Mouse (Mus musculus): ENCODE data around the gene Lgsn. TPM values are rescaled to one million over a fixed set of nuclear protein-coding genes. Genes with fewer than 3 reads are reported as not detected.

The Lgsn gene
- polyA plus RNA-seq (2012), result not detected in 2 replicates

DNA sequence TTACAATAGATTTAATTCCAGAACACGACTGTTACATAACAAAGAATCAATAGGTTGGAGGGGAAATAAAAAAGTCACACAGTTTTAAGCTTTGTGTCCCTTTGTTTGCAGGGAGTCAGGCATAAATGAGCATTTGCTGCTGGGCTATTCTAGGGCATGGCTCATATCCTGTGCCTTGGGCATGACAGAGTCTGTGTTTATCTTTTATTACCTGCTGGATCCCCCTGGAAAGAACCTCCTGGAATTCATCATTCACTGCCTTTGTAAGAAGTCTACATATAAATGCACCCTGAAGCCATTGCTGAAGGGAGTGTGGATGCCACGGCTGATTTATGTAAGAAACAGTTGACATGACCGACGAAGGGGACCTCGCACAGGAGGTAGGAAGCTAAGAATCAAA, at the start of gene Lgsn:
Lgsn (plus strand) TSS at position 301 of the 400 bp plus-strand sequence.
- no peak for TF ChIP-seq GATA1 (IDR thresholded peaks at IDR 0.05; ENCODE audit: low read length)

- TF ChIP-seq GATA1 (IDR thresholded peaks at IDR 0.05; ENCODE audit: low read length), result no peak
Observed at GRCm38 (mm10) chr1:31138387-31138786, 37.8 kb upstream of the Lgsn start.

DNA sequence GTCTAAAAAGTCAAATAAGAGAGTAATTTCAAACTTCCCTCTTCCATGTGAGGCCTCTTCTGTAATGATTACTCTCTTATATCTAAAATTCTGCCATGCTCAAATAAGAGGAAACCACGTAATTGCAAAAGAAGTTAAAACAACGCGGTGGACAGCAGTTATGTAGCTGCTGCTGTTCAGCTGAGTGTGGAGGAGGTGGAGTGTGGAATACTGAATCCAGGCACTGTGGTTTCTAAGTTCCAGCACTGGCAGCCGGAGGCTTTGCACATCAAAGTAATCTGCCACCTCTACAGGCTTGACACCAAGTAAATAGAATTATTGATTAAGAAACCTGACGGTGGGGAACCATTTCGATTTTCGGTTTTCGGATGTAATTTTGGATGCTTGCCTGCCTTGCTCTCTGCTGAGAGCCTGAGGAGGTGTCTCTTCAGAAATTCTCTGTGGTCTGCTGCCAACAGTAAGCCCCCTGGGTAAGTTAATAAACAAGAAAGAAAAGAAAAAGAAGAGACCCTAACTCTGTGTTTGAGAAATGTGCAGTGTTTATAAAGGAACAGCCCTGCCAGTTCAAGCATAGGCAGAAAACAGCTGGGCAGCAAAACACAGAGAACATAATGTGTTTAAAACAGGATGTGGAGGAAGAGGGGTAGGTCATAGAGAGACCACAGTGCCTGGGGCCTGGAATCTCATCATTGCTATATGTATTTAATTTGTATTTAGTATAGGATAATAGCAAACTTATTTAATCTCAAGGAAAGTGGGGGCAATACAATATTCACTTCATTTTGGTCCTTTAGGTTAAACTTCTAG, 33.7 kb upstream of the Lgsn start:
- TF ChIP-seq GATA1 (IDR thresholded peaks at IDR 0.05; ENCODE audit: low read length), result no peak

GRCm38 (mm10) chr1:31143571-31143970, 32.6 kb upstream of the Lgsn start:
- no peak for TF ChIP-seq GATA1 (IDR thresholded peaks at IDR 0.05; ENCODE audit: low read length)

DNA sequence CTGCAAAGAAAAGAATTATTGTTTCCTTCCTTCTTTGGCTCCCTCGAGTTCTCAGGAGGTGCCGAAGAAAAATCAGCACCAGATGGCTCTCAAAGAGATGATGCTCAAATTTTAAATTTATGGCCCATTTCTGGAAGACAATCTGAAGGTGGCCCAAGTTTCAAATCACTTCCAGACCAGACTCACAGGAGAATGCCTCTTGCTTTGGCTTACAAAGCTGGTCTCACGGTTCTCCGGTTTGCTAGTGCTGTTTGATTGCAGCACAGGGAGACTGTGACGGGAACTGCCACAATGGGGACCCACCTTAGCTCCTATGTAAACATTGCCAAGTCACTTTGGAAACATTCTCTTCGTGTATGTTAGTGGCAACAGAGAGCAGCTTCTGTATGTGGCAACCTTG, 26.5 kb upstream of the Lgsn start:
- TF ChIP-seq GATA1 (IDR thresholded peaks at IDR 0.05; ENCODE audit: low read length), result no peak

GRCm38 (mm10) chr1:31150546-31150945, 25.7 kb upstream of the Lgsn start:
- no peak for TF ChIP-seq GATA1 (IDR thresholded peaks at IDR 0.05; ENCODE audit: low read length)

DNA sequence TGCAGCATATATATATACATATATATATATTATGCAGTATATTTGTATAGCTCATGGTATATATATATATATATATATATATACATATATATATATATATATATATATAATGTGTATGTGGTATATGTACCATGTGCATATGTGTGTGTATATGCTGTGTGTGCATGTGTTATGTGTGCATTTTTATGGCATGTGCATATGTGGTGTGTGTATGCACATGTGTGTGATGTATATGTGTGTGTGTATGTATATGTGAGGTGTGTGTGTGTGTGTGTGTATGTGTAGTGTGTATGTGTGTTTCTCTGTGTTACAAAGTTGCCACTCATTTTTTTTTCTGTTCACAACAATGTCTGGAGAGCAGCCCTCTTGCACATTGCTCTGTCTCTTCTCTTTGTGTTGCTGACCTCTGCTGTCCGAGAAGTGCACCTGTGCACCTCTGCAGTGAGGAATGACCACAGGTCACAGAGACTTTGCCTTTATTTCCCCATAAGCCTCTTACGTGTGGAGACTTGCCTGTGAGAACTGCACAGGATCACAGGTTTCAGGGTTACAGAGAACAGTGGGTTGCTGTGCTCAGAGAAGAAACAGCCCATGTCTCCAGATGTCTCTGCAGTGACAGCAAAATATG, 23.3 kb upstream of the Lgsn start:
- no peak for TF ChIP-seq GATA1 (IDR thresholded peaks at IDR 0.05; ENCODE audit: low read length)

DNA sequence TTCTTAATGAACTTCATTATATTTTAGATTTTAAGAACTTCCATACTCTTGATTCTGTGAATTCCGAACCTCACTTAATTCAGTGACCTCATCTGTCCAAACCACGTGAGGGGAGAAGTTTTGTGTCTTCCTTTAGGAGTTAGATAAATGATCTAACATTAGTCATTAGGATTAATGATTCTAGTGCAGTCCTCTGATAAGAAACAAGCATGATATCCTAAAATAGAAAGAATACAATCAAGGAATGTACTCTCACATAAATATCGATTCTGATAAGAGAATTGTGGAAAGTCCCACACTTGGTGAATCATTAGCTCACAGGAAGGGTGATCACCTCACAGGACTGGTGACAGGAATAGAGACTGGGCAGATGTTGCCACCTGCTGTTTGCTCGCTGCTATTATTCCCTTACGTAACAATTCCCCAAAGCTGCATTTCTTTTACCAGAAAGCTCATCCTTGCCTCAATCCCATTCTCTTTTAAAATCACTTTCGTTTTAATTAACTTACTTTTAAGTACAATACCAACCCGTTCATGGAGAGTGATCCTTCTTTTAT, 22.3 kb upstream of the Lgsn start:
- no peak for TF ChIP-seq GATA1 (IDR thresholded peaks at IDR 0.05; ENCODE audit: low read length)

DNA sequence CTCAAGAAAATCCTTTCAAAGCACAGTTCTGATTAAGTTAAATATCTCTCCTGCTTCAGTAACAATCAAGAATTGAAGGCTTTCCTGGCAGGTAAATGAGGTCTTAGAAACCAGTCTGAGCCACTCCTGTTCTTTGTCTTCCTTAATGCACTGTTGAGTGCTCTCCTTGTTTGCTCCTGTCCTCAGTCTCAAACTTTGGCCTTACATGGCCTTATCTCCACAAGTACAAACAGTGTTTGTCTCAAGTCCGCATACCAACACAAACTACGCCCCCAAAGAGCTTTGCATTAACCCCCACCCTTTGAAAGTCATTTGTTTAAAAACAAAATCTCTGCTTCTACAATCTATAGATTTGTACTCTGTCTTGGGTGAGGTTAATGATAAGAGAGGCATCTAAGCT, 20.0 kb upstream of the Lgsn start:
- TF ChIP-seq GATA1 (IDR thresholded peaks at IDR 0.05; ENCODE audit: low read length), result no peak

GRCm38 (mm10) chr1:31156884-31157283, 19.3 kb upstream of the Lgsn start:
- no peak for TF ChIP-seq GATA1 (IDR thresholded peaks at IDR 0.05; ENCODE audit: low read length)

- no peak for TF ChIP-seq GATA1 (IDR thresholded peaks at IDR 0.05; ENCODE audit: low read length)
Observed at GRCm38 (mm10) chr1:31164527-31165189, 11.5 kb upstream of the Lgsn start.

GRCm38 (mm10) chr1:31165326-31166121, 10.7 kb upstream of the Lgsn start:
- TF ChIP-seq GATA1 (IDR thresholded peaks at IDR 0.05; ENCODE audit: low read length), result no peak

DNA sequence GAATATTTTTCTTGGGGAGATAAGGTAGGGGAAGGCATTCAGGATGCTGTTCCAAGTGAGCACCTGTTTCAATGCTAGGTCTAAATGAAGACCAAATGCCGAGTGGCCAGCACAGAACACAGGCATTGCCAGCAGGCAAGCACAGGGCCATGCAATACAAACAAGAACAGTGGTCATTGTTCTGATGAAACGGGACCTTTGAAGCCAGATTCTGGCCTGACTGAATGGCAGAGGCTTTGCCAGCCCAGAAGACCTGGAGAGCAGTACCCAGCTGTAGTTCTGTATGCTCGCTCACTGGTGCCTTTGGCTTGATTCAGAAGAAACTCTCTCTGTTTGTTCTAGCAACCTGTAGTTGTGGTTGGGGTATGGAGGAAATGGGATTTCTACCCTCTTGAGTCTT, 800 bp upstream of the Lgsn start:
- no peak for TF ChIP-seq GATA1 (IDR thresholded peaks at IDR 0.05; ENCODE audit: low read length)

DNA sequence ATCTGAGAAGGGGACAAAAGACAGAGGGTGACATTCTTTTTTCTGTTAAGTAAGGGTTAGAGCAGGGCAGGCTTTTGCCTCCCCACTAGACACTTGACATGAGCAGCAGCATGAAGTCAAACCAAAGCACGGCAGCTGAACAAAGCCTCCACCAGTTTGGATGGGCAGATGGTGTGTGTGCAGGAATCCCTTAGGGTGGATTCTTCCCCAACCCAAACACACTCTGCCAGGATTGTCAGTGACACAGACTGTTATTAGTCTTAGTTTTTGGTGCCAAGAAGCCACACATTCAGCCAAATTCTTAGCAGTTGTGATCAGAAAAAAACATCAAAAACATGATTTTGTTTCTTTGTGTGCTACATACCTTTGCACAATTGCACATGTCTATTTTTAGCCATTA, 2.1 kb downstream of the Lgsn start:
- no peak for TF ChIP-seq GATA1 (IDR thresholded peaks at IDR 0.05; ENCODE audit: low read length)

DNA sequence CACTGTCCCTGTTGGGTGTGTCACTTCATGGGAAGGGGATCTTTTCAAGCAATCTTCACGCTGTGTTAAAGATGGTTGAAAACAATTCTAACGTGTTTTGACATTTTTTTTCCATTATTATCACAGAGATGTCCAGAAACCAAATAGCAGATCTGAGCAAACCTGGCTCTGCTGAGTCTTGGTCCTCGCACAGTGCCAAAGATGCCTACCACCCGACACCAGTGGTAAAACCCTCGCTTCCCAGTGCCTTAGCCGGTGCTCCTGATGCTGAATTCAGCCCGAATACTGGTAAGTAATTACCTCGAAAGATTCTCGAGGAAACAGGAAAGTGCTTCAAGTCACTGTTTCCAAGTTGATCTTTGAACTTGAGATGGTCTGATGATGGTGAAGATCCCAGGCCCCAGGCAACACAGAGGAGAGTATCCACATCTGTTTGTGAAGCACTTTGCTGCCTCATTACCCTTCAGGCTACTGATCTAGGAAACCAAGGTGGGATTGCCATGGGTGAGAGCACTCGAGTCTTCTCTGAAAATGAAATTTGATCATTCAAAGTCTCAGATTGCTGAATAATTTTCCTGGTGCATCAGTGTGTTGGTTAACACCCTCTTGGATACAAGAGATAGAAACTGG, 14.2 kb downstream of the Lgsn start:
- TF ChIP-seq GATA1 (IDR thresholded peaks at IDR 0.05; ENCODE audit: low read length), result no peak
